Mouse (Mus musculus) layer of hippocampus, adult 2 months (tissue): ENCODE results near the gene Sema4b. TPM values are rescaled to one million over a fixed set of nuclear protein-coding genes. Genes with fewer than 3 reads are reported as not detected.

Source experiments
- DNase-seq, 2 experiments: peaks; one replicate each; pipeline ENCODE4 v3.0.0; 2022; ENCODE audit warnings: low spot score in 2 of 2
- H3K27ac ChIP-seq: fragments of 200-600 bp; 2 replicates; pipeline ENCODE4 v1.8.1; 2022
- H3K4me3 ChIP-seq: fragments of 200-600 bp; 2 replicates; pipeline ENCODE4 v1.8.1; 2022; ENCODE audit warnings: mild to moderate bottlenecking
- CTCF ChIP-seq: fragments of 200-600 bp; conservative IDR thresholded peaks from 2 replicates; pipeline ENCODE4 v1.8.1; 2022; ENCODE audit warnings: antibody characterized with exemption, mild to moderate bottlenecking, moderate library complexity
- total RNA-seq, 2 experiments: library from RNA; stranded (reverse); gene quantifications; 2 replicates each; pipeline ENCODE4 v1.2.3; 2021

Gene Sema4b
- total RNA-seq, 2 experiments from 2014 or later: 25.7 to 27.5 TPM

- peak overlapping the region; percentile 74; the same call in 1 of the 2 replicates for H3K27ac ChIP-seq
- no peak for DNase-seq
- H3K4me3 ChIP-seq: no peak overlapping the region
- TF ChIP-seq CTCF: no peak
Observed at GRCm38 (mm10) chr7:80160293-80160944, 26.2 kb upstream of the Sema4b start.

- H3K27ac ChIP-seq: peak overlapping the region; percentile 74; the same call in 1 of the 2 replicates
- TF ChIP-seq CTCF: no peak
Observed at GRCm38 (mm10) chr7:80160945-80161306, 25.7 kb upstream of the Sema4b start.

GRCm38 (mm10) chr7:80165432-80165831, 21.2 kb upstream of the Sema4b start:
- no peak overlapping the region for H3K27ac ChIP-seq
- H3K4me3 ChIP-seq: no peak overlapping the region
- DNase-seq: no peak
- TF ChIP-seq CTCF: no peak

More at GRCm38 (mm10) chr7:80160945-80161306, 25.7 kb upstream of the Sema4b start:
- peak in 1 of 2 experiments; percentile 23 for DNase-seq
- no peak overlapping the region for H3K4me3 ChIP-seq

GRCm38 (mm10) chr7:80166740-80167139, 19.9 kb upstream of the Sema4b start:
- H3K4me3 ChIP-seq: no peak overlapping the region
- TF ChIP-seq CTCF: no peak
- DNase-seq: no peak
- no peak overlapping the region for H3K27ac ChIP-seq

GRCm38 (mm10) chr7:80169847-80170246, 16.8 kb upstream of the Sema4b start:
- DNase-seq: no peak
- Histone ChIP-seq H3K4me3 (no peak overlapping the region), H3K27ac (no peak overlapping the region)
- no peak for TF ChIP-seq CTCF

- H3K27ac ChIP-seq: peak overlapping the region; percentile 67
- H3K4me3 ChIP-seq: no peak overlapping the region
- DNase-seq: peak; percentile 46 to 67
- TF ChIP-seq CTCF: no peak
Observed at GRCm38 (mm10) chr7:80171345-80171744, 15.3 kb upstream of the Sema4b start.

- Histone ChIP-seq H3K4me3 (no peak overlapping the region), H3K27ac (peak overlapping the region; percentile 67; the same call in 1 of the 2 replicates)
- no peak for DNase-seq
- no peak for TF ChIP-seq CTCF
Observed at GRCm38 (mm10) chr7:80172069-80172956, 14.3 kb upstream of the Sema4b start.

GRCm38 (mm10) chr7:80176159-80176558, 10.5 kb upstream of the Sema4b start:
- Histone ChIP-seq H3K4me3 (no peak overlapping the region), H3K27ac (no peak overlapping the region)
- DNase-seq: no peak
- TF ChIP-seq CTCF: no peak

- no peak for DNase-seq
- no peak overlapping the region for H3K4me3 ChIP-seq
- no peak overlapping the region for H3K27ac ChIP-seq
- TF ChIP-seq CTCF: no peak
Observed at GRCm38 (mm10) chr7:80177438-80177837, 9.2 kb upstream of the Sema4b start.

GRCm38 (mm10) chr7:80178037-80178729, 8.5 kb upstream of the Sema4b start:
- Histone ChIP-seq H3K27ac (no peak overlapping the region), H3K4me3 (no peak overlapping the region)
- DNase-seq: no peak
- TF ChIP-seq CTCF: no peak

GRCm38 (mm10) chr7:80179327-80179726, 7.3 kb upstream of the Sema4b start:
- DNase-seq: no peak
- H3K4me3 ChIP-seq: no peak overlapping the region
- no peak overlapping the region for H3K27ac ChIP-seq
- TF ChIP-seq CTCF: no peak

GRCm38 (mm10) chr7:80179790-80180189, 6.9 kb upstream of the Sema4b start:
- Histone ChIP-seq H3K4me3 (no peak overlapping the region), H3K27ac (no peak overlapping the region)
- no peak for DNase-seq
- TF ChIP-seq CTCF: no peak

- no peak for TF ChIP-seq CTCF
- no peak for DNase-seq
- no peak overlapping the region for H3K27ac ChIP-seq
- no peak overlapping the region for H3K4me3 ChIP-seq
Observed at GRCm38 (mm10) chr7:80180202-80180601, 6.4 kb upstream of the Sema4b start.
